Mouse (Mus musculus): ENCODE data around the gene Syvn1.

The Syvn1 gene

DNA sequence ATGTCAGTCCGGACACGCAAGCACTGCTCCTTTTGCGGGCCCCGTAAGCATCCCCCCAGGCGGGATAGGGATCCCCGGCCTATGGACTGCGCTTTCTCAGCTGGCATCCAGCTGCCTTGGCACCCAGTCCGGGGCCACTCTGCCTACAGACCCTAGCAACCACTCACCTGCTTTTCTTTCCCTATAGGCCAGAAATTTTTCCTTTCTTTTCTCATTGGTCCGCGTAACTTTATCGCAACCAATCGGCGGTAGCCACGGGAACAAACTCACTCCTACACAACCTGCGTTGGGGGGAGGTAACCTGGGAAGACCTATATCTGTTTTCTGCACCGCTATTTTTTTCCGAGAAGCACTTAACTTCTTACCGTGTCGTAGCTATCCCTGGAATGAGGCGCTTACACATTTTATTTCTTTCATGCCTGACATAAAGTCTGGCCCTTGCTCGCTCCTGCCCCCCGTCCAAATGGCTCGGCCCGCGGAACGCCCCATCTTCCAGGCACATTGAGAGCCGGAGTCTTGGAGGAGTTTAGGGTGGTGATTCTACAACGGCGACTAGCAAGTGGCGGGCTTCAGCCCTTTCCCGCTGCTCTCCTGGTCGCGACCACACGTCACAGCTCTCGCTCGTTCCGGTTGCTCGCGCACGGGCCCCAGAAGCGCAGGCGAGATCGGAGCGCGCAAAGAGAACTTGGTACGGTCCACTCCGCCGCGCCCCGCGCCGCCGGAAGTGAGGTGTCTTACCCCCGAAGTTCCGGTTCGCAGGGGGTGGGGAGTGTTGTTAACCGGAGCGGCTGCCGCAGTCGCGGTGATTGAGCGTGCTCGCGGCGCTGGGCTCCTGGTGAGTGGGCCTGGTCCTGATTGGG, at the start of gene Syvn1:
Gene Syvn1, plus strand, starts transcription at position 283 of the 860 bp plus-strand sequence.
- peak; percentile 95 for DNase-seq (ENCODE audit: extremely low read depth, low read depth)

- DNase-seq (ENCODE audit: extremely low read depth, low read depth), result no peak
Measured at GRCm38 (mm10) chr19:5998180-5998579, 48.2 kb upstream of the Syvn1 start.

DNA sequence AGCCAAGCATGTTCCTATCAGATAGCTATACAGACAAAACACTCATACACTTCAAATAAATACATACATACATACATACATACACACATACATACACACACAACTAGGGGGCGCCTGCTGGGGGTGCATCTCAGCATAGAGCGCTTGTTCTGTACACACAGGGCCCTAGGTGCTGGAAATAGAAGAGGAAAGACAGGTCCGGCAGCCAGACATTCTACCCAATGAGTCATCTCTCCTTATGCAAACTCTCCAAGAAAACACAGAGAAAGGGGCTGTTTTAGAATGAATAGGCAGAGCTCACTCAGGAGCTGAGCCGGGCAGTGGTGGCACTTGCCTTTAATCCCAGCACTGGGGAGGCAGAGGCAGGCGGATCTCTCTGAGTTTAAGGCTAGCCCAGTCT, 46.4 kb upstream of the Syvn1 start:
- DNase-seq (ENCODE audit: extremely low read depth, low read depth), result no peak

GRCm38 (mm10) chr19:6005541-6005940, 40.8 kb upstream of the Syvn1 start:
- no peak for DNase-seq (ENCODE audit: extremely low read depth, low read depth)

DNA sequence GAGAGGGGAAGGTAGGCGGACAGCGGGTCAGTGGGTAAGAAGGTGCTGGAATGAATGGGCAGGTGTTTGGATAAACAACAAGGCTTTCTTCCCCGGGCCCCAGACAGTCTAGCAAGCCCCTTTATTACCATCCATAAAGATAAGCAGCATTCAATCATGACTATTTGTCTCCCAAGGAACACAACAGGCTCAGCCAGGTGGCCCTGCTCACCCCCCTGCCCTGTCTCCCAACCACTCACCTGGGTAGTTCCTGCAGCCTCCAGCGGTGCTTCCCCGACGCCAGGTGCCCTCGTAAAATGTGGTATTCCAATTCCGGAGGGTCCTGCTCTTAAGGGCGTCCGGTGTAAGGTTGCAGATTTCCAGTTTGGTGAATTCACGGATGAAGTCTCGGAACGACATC, 39.4 kb upstream of the Syvn1 start:
- DNase-seq (ENCODE audit: extremely low read depth, low read depth), result no peak

DNA sequence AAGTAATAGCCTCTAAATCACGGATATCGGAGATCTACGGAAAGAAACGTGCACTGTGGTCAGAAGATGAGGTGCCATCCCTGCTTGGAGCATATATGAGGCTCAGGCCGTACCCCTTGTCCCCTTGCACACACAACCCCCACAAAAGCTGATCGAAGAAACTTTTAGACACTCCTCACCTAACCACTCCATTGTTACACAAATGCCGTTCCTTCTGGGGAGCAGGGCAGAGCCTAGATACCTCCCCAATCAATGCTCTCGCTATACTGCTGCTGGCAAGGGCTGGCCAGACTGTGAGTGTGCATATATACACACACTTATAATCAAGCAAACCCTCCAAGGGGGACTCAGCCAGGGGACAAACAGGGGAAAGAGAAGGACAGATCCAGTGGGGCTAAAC, 37.2 kb upstream of the Syvn1 start:
- DNase-seq (ENCODE audit: extremely low read depth, low read depth), result no peak

DNA sequence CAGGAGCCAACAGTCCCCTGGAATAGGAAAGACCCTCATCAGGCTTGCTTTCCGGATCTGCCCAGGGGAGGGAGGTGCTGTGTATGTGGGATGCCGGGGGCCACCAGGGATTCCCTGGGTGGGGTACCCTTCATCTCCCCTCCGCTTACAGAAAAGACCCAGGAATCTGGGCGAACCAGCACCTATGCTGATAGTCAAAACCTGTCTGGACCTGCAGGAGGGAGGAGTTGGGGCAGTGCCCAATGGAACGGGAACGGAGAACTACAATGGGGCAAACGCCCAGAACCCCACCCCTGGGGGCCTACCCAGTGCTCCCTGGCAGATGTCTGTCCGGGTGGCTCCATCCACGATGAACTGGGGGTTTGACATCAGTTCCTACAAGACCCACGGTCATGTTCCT, 32.7 kb upstream of the Syvn1 start:
- no peak for DNase-seq (ENCODE audit: extremely low read depth, low read depth)

GRCm38 (mm10) chr19:6014991-6015510, 31.3 kb upstream of the Syvn1 start:
- DNase-seq (ENCODE audit: extremely low read depth, low read depth), result peak; percentile 94

- DNase-seq (ENCODE audit: extremely low read depth, low read depth), result no peak
Measured at GRCm38 (mm10) chr19:6015511-6016315, 30.7 kb upstream of the Syvn1 start, which contains the start of gene Capn1. Capn1 (minus strand) TSS chr19:6015897.

- no peak for DNase-seq (ENCODE audit: extremely low read depth, low read depth)
Measured at GRCm38 (mm10) chr19:6016532-6016931, 29.8 kb upstream of the Syvn1 start.

GRCm38 (mm10) chr19:6018142-6019089, 28.0 kb upstream of the Syvn1 start:
- peak; percentile 83 for DNase-seq (ENCODE audit: extremely low read depth, low read depth)

- DNase-seq (ENCODE audit: extremely low read depth, low read depth), result no peak
Measured at GRCm38 (mm10) chr19:6020276-6020675, 26.1 kb upstream of the Syvn1 start.

DNA sequence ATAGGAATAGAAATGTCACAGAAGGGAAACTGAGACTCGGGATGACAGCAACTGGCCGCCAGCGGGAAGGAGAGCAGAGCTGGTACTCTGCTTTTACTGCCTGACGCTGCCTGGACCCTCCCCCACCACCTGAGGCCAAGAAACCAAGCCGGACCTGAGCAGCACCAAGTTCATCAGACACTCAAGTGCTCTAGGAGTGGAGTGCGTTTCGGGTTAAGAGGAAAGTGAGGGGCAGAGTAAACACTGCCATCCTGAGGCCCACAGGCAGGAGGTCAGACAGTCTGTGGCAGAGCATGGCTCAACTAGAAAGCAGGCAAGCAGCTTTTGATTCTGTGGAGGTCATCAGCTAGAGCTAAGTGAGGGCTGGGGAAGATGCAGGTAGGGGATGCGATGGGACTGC, 23.3 kb upstream of the Syvn1 start:
- DNase-seq (ENCODE audit: extremely low read depth, low read depth), result no peak

DNA sequence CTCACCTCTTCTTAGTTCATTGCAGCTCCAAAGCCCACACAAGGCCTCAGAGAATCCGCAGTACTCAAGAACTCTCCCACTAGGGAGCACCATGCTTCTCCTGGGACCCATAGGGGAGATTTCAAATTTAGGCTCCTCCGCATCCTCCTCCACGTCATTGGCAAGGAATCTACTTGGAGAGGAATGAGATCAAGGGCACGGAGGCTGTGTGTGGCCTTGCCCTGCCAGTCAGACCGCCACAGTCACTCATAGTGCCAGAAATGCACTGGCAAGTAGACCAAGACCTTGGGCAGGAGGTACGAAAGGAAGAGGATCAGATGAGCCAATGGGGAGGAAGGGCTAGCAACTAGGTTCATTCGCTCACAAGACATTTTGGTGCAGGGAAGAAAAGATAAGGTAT, 22.4 kb upstream of the Syvn1 start:
- no peak for DNase-seq (ENCODE audit: extremely low read depth, low read depth)

GRCm38 (mm10) chr19:6028991-6029390, 17.4 kb upstream of the Syvn1 start:
- no peak for DNase-seq (ENCODE audit: extremely low read depth, low read depth)

DNA sequence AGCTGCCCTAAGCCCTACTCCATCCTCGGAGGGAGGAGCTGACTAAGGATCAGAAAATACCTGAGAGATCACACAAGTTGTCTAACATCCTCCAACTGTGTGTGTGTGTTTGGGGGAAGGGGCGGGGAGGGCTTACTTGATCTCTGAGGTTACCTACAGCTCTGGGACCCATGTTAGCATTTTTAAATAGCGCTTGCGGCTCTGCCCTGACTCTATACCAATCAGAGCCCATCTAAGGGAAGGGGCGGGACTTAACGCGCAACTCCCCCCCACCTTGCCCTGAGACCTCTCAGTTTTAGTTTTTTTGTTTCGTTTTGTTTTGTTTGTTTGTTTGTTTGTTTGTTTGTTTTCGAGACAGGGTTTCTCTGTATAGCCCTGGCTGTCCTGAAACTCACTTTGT, 16.9 kb upstream of the Syvn1 start:
- DNase-seq (ENCODE audit: extremely low read depth, low read depth), result no peak

DNA sequence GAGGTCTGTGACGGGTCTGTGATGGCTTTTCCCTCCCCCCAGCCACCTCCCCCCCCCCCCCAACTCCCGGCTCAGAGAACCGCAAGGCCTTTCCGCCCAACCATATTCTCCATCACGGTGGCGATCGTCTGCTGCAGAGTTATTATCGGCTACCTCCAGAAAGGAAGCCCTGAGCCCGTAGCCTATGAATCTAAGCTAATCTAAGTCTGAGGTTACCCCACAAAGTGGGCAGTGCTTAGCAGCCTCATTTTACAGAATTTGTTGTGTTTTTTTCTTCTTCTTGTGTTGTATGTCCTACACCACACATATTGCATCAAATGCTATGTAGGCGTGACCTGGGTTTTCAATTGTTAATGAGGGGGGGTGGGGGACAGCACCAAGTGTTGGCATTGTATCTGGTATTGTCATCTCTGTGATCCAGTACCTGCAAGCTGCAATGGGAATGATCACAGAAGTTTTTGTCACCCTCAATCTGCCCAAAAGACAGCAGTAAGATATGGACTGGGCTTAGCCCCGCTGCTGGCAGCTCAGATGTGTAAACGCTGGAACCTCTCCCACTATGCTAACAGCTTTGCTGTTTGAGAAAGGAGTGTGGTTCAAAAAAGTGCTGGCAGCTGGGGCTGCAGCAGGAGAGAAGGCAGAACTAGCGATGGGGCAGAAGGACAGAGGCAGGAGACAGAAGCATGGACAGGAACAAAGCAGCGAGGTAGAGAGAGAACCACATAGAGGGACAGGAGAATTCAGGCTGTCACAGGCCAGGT, 15.7 kb upstream of the Syvn1 start:
- DNase-seq (ENCODE audit: extremely low read depth, low read depth), result no peak

- no peak for DNase-seq (ENCODE audit: extremely low read depth, low read depth)
Measured at GRCm38 (mm10) chr19:6035966-6036585, 10.3 kb upstream of the Syvn1 start.

DNA sequence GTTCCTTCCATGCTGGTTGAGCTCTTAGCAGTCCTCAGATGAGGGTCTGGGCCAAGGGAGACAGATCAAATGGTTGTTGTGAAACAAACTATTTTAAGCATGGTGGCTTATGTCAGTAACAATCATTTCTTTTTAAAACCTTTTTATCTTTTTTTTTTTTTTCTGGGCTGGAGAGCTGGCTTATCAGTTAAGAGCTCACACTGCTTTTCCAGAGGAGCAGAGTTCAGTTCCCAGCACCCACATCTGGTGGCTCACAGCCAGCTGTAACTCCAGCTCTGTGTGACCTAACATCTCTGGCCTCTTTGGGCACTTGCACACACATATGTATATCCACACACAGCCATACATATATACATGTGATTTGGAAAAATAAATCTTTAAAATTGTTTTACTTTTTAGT, 8.7 kb upstream of the Syvn1 start:
- DNase-seq (ENCODE audit: extremely low read depth, low read depth), result no peak

DNA sequence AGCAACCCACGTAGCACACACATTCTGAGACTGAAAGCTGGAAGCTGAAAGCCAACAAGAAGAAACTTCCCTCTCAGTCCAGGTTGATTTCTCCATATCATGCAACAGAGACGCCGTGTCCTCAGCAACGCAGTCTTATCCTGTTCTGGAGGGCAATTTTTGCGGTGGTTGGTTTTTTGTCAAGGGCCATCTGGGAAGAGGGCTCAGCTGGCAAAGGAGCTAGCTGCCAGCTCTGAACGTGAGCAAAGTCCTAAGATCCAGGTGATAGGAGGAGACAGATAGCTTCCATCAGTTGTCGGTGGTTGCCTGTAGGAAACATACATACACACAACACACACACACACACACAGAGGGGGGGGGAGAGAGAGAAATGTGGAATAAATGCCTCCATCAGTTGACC, 8.1 kb upstream of the Syvn1 start:
- no peak for DNase-seq (ENCODE audit: extremely low read depth, low read depth)
